Mouse (Mus musculus): ENCODE data around the gene Cog1.
A peak's percentile ranks its signal among the peaks of the same experiment; 100 is the strongest.

The Cog1 gene

DNA sequence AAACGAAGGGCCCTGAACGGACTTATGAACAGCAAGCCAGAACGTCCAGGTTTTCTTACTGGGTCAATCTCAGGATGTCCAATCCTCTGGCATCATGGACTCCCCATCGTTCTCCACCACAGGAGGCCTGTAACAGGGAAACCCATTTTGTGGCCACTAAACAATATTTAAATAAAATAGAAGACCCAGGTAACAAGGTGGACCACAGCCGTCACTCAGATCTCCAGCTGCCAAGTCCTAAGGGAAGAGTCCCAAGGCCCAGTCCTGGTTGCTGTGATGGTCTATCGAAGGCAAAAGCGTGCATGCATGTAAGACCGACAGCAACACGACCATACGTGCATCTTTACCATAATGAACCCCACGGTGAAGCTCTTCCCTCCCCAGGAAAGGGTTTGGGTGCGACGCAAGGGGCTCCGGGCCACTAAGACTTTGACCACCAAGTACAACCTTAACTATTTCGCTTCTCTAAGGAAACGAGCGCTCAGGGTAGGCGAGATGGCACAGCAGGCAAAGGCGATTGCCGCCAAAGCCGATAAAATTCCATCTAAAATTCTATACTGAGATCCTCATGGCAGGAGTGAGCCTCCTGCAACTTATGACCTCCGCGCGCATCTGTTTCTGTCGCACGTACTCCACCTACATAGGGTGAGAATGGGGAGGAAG, at the start of gene Cog1:
Gene Cog1 (plus strand): TSS at position 480 of the 663 bp plus-strand sequence.
- no peak for DNase-seq (ENCODE audit: low spot score in 2 of 2)

DNA sequence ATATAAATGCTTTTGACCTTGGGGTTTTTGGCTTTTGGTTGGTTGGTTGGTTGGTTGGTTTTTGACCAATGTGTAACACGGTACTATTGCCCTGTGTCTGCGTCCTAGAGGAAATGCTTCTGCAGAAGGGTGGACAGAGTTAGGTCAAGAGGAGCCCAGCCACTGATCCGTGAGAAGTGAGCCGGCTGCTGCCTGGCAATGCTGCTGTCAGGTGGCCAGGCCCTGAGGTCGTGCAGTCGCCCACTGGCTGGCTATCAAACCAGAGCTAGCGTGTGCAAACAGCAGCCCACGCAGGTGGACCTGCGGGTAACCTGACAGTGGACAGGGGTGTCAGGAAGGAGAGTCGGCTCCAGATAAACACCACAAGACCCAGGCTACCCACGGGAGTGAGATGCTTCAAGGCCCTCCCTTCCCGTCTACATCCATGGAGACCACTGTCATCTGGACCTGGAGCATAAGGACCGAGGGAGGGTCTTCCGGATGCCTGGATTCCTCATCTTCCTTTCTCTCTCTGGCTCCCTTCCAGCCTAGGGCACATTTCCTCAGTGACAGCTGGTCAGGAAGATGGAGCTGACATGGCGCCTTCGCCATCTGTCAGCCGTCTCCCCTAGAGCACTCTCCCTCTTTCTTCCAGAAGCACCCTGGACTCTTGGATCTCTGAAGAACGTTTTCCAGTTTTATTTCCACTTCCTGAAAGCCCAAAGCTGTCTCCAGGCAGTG, 48.3 kb upstream of the Cog1 start:
- DNase-seq (ENCODE audit: low spot score in 2 of 2): no peak

DNA sequence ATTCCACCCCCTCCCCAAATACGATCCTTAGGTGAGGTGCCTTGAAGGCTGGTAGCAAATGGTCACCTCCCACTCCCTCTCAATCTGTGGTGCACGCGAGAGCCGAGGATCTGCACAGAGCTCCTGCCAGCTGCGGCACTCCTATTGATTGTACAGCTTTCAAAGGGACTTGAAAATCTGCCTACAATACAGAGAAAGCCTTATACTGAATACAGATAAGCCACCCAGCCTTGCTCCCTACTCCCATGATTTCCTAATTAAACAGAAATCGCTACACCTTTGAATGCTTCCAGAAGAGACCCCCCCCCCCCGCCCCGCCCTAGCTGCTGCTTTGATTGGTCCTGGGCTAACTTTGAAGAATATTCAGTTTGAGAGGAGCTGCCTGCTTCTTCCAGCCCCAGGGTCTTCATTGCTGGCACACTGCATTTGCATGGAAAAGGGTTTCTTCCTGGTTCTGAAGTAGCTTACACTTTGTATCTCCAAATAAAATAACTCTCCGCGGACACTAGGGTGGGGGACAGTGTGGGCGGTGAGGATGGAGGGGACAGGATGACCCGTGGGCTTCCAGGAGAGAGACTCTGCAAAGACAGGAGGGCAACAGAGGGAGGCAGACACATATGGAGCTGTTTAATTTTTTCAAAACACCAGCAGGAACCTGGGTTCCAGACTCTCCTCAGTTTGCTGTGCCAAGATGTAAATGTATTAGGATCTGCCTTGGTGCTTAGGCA, 47.2 kb upstream of the Cog1 start:
- DNase-seq (ENCODE audit: low spot score in 2 of 2): no peak

DNA sequence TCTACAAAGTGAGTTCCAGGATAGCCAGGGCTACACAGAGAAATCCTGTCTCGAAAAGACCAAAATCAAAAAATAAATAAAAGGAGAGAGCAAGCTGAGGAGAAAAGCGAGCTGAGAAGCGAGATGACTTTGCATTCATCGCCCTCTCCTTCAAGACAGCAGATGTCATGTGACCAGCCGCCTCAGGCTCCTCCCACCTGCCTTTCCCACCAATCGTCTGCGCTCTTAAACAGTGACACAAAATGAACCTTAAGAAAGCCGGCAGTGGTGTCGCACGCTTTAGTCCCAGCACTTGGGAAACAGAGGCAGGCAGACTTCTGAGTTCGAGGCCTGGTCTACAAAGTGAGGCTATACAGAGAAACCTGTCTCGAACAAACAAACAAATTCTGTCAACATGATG, 41.4 kb upstream of the Cog1 start:
- DNase-seq (ENCODE audit: low spot score in 2 of 2): no peak

DNA sequence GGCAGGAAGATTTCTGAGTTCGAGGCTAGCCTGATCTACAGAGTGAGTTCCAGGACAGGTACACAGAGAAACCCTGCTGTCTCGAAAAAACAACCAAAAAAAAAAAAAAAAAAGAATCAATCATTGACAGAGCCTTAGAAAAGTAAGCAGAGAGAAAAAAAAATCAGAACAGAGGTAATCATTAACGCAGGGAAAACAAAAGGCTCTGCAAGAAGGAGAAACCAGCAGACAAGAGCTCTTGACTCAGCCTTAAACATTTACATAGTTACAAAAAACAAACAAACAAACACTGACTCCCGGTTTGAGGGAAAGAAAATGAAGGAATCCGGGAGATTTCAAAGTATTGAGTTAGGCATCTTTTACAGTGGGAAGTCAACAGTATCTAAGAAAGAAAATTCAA, 39.4 kb upstream of the Cog1 start:
- DNase-seq (ENCODE audit: low spot score in 2 of 2): no peak

DNA sequence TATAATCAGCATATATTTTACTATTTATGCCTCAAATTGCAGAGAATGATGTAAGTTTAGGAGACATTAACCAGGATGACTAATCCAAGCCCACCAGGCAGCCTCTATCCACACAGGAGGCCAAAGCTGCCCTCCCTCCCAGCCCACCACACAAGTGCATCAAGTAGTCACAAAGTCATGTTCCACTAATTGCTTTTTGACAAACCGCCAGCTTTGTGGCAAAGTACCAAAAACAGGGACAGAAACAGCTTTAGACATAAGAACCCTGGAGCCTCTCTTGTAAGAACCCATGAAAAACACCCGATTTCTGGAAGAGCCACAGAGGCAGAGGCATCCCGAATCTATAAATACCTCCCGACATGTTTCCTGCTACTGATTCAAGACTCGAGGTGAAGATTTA, 38.7 kb upstream of the Cog1 start:
- DNase-seq (ENCODE audit: low spot score in 2 of 2): no peak

DNA sequence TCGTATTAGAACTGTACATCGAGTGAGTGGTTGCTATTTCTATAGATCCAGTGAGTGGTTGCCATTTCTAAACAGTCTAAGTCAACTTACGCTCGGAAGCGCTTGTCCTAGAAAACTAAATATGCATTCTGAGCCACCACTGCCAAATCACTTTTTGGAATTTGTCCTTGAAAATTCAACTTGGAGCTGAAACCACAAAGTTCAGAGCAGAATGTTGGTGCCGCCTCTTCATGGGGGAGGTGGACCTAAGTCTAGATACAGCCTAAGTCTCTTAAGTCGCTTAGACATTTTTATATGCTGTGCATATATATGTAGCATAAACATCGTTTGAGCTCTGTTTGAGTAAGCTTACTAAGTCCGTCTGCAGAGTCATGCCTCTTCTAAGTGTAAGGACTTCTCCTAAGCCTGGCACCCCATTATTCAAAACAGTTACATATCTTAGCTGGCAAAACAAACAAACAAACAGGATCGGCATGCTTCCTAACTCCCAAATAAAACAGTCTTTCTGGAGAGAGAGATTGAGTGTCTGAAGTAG, 37.8 kb upstream of the Cog1 start:
- no peak for DNase-seq (ENCODE audit: low spot score in 2 of 2)

DNA sequence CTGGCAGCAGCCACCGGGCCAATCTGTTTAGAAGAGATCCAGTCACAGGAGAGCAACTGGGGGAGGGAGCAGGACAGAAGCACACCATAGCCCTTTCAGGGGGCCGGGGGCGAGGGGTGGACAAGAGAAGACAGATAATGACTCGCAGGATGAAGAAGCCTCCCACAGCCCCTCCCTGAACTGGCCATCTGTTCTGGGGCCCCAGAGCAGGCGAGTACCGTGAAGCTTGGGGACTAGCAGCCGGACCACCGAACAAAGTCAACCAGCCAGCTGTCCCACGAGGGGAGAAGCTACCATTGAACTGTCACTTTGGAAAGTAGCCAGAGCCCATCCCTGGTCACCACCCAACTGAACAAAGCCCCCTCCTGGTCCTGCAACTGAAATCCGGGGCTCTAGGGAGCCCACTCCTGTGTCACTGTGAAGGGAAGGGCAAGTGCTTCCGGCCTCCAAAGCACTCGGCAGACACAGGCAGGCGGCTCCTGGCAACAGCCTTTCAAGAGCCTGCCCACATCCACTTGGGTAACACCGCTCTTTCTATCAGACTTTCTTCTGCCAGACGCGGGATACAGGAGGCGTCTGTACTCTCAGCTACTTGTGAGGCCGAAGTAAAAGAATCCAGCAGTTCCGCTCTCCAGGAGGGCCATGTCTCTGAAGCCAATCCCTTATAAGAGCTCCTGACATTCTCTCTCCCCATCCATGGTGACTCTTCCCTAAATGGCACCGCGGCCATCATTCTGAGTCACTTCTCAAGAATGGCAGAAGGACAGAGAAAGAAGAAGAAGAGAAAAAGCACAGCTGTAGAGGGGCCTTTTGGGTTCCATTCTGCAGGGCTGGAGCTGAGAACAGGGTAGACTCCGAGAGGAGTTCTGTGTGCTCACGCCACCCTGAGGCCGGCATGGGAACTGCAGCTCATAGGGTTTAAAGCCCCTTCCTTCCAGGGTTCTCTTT, 37.0 kb upstream of the Cog1 start:
- peak; percentile 44 to 82 for DNase-seq (ENCODE audit: low spot score in 2 of 2)

DNA sequence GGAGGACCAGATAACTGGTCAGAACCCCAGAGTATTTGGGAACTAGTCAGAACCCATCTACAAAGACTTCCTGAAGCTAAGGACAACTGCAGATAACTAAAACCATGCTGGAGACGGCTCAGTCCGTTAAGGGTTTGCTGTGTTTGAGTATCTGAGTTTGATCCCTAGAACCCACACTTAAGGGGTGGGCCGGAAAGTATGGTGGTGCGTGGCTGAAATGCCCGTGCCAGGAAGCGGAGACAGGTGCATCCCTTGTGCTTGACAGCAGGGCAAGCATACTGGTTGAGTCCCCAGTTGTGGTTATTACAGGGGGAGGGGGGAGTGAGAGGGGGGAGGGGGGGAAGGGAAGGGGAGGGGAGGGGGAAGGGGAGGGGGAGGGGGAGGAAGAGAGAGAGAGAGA, 34.5 kb upstream of the Cog1 start:
- no peak for DNase-seq (ENCODE audit: low spot score in 2 of 2)

DNA sequence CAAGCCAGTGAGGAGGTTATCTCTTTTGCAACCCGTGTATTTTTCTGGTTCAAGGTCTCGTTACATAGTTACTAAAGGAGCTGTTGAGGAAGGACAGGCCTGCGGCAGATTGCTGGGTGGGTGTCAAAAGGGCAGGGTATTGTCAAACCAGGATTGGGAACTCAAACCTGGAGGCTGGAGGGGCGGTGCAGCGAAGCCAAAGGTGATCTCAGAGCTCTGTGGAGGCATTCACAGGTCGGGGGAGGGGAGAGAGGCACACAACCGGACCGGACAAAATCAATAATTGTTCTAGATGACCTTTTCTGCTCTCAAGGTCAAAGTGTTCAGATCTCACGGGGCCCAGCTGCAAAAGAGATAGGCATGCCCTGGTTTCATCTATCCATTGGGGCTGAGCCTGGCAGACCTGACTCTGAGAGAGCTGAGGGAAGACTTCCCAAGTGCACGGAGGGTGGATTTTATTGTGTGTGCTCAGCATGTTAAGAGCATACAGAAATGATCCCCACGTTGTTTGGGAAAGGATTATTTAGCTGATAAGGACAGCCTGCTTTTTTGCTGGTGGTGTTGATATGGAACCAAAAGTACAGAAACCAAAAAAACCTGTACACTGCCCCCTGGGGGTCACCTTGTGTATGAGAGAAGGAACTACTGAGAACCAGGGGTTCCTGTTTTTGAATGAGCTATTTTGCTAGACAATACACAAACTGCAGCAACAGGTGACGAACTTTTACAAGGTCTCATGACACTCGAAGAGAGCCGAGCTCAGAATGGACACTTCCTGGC, 31.6 kb upstream of the Cog1 start:
- peak; percentile 76 to 87 for DNase-seq (ENCODE audit: low spot score in 2 of 2)

DNA sequence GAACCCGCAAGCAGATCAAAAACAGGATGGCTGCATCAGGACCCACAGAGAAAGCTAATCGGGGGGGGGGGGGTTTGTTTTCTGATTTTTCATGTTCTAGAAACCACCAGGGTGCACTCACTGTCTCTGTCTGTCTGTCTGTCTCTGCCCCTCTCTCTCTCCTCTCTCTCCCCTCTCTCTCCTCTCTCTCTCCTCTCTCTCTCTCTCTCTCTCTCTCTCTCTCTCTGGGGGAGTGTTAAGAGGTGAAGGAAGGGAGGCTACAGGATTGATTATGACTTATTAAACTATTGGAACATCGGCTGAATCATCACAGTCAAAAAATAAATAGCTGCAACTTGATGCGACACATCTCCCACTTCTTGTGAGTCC, 30.7 kb upstream of the Cog1 start:
- DNase-seq (ENCODE audit: low spot score in 2 of 2): no peak

DNA sequence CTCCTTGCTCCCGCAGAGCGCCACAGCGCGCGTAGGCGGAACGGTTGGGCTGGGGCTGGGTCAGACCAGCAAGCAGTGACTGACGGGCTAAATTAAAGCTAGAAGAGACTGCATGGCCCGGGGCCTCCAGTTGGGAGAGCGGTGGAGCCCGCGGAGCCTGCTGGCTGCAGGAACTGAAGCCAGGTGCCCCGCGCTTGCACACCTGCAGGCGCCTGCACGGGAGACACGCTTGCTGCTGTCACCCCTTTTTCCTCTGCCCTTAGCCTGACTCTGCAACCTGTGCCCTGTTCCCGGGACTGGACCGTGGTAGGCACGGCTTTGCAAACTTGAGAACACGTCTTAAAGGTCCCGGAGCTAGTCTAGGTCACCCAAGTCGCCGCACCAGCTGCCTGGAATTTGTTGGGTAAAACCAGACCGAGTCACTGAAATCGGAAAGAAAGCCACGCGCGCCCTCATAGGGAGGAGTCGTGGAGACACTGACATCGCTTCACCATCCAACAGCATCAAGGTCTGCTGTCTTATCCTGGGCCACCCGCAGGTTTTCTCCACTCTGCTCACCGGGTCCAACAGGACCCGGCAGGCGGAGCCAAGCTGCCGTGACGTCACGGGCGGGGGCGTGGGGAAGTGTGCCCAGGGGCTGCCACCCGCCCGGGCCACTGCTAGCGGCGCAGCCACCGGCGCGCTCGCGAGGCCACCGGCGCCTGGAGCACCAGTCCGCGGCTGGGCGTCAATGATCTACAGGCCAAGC, 30.1 kb upstream of the Cog1 start, which contains the start of gene Sstr2:
Gene Sstr2 (plus strand): TSS at position 671 of the 748 bp plus-strand sequence.
- DNase-seq (ENCODE audit: low spot score in 2 of 2): peak; percentile 69 to 84

DNA sequence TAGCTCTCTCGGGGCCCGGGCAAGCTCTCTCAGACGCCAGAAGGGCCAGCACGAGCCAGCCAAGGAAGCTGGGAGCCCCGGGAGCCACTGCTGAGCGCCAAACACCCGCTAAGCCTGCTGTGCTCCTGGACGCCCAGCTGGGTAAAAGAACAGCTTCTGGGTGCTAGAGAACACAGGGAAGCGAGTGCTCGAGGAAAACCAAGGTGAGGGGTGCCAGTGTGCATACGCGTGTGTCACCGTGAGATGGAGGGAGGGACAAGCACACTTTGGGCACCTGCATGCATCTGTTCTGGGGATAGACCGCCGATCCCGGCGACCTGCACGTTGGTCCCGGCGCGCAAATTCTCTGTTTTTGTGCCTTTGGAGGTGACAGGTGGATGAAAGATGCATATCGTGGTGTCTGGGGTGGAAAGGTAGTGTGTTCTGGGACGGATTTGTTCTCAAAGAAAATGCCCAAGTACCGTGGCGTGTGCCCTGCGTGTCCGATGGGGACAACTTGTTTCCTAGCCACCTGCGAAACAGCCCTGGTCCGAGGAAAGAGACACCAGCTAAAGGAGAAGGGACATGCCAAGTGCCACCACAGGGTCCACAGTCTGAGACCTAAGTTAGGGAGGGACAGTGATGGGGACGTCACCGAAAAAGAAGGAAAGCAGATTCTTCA, 29.4 kb upstream of the Cog1 start:
- no peak for DNase-seq (ENCODE audit: low spot score in 2 of 2)

DNA sequence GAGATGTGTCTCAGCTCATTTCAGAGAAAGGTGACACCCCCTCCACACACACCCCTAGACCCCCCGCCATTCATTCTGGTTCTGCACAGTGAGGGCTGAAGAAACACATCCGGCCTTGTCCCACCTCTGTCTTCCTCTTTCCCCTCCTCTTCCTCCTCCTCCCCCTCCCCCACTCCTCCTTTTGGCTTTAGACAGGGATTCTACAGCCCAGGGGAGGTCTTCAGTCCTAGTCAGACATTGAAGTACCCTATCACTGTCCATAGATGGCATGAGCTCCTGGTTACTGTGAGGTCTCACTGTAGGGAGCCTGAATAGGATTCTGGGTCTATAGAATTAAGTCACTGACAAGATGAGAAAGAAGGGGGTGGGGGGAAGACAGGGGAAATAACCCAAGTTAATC, 28.0 kb upstream of the Cog1 start:
- no peak for DNase-seq (ENCODE audit: low spot score in 2 of 2)

DNA sequence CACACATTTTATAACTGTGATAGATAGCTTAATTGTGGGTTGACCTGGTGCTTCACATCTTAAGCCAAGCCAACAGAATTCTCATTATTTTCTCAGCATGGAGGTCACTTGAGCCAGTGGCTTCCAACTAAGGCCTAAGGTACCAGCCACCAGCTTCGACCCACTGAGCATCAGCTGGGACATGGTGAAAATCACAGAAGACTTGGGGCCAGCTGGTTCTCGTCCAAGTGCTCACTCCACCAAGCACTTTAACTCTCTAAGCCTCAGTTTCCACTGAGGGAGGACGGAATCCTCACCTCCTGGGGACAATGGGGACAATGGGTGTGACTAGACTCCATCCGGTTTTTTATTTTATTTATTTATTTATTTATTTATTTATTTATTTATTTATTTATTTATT, 26.9 kb upstream of the Cog1 start:
- no peak for DNase-seq (ENCODE audit: low spot score in 2 of 2)

DNA sequence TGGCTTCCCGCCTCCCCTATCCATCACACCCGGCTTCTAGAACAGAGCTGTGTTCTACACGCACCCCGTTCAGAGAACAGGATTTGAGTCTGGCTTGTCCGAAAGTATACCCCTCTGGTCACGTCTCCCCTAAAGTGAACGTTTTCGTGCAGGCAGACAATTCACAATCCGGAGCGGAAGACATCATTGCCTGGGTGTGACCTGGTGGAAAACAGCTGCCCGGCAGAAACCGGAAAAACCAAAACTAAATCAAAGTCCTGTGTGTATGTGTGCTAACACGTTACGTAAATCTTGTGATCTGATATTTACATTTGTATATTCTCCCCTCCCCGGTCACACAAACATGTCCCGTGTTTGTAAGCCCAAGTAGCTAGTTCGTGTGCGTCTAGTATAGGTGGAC, 23.5 kb upstream of the Cog1 start:
- no peak for DNase-seq (ENCODE audit: low spot score in 2 of 2)

DNA sequence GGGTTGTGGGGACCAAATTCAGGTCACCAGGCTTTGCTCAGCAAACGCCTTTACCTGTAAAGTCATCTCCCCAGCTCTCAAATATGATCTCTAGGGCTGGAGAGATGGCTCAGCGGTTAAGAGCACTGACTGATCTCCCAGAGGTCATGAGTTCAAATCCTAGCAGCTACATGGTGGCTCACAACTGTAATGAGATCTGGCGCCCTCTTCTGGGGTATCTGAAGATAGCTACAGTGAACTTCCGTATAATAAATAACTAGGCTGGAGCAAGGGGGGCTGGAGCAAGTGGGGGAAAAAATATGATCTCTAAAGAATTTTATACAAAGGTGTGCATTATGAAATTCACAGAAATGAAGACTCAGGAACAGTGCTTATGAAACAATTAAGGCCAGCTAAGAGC, 21.2 kb upstream of the Cog1 start:
- no peak for DNase-seq (ENCODE audit: low spot score in 2 of 2)

DNA sequence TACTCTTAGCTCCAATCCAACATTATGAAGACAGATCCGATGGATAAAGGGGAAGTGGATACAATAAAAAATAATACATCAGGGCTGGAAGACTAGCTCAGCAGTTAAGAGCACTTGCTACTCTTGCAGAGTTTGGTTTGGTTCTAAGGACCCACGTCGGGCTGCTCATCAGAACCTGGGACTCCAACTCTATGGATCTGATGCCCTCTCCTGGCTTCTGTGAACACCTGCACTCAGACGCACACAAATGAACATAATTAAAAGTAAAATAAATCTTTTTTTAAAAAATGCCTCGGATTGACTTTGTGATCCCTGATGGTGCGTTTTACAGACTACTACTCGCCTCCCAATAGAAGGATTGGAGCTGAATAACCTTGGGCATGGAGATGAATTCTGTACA, 18.3 kb upstream of the Cog1 start:
- DNase-seq (ENCODE audit: low spot score in 2 of 2): no peak

DNA sequence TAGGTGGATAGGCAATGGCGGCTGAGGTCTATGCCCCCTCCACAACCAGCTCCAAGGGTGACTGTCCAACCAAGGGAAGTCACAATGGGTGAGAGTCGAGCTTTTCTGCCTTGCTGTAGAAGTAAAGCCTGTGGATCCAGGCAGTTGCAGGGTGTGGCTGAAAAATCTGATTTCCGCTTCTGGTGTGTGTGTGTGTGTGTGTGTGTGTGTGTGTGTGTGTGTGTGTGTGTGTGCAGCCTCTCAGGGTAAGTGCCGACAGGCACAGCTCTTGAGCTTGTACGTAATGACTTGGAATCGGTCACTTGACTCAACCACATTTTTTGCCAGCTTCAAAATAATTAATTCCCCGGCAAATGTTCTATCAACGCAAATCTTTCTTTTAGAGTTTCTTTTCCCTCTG, 17.7 kb upstream of the Cog1 start:
- no peak for DNase-seq (ENCODE audit: low spot score in 2 of 2)

DNA sequence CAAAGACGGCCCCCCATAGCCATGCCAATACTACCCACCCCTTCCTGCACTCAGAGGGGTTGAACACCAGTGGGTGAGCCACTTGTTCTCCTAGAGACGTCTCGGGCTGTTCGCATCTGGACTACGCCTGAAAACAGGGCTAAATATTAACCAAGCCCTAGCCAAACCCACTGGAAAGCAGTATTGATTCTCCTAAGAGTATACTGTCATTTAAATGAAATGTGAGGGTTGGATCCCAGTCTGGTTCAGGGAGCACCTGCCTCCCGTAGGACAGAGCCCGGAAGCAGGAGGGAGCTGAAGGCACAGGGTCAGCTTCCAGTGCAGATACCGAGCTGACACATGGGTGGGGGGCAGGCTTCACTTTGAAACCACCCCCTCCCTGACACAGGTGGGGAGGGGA, 17.1 kb upstream of the Cog1 start:
- DNase-seq (ENCODE audit: low spot score in 2 of 2): no peak

Data from spleen, postnatal 4 days (tissue).